Mouse (Mus musculus) right cerebral cortex, postnatal 25 days (tissue): ENCODE measurements at regions not wholly inside any gene's neighbourhood (a gene's known extent, or its start where the extent isn't known, plus 50 kb on each side); places are given as distances from the start of the nearest gene placed in this dataset.
A peak's percentile ranks its signal among the peaks of the same experiment; 100 is the strongest.
"Not testable (repeated sequence)": the region's sequence is repeated elsewhere in the genome, so short reads cannot be mapped to it uniquely, and the experiment has no call there.

Experiments
- DNase-seq: peaks from one replicate; pipeline ENCODE4 v3.0.0; 2022

DNA sequence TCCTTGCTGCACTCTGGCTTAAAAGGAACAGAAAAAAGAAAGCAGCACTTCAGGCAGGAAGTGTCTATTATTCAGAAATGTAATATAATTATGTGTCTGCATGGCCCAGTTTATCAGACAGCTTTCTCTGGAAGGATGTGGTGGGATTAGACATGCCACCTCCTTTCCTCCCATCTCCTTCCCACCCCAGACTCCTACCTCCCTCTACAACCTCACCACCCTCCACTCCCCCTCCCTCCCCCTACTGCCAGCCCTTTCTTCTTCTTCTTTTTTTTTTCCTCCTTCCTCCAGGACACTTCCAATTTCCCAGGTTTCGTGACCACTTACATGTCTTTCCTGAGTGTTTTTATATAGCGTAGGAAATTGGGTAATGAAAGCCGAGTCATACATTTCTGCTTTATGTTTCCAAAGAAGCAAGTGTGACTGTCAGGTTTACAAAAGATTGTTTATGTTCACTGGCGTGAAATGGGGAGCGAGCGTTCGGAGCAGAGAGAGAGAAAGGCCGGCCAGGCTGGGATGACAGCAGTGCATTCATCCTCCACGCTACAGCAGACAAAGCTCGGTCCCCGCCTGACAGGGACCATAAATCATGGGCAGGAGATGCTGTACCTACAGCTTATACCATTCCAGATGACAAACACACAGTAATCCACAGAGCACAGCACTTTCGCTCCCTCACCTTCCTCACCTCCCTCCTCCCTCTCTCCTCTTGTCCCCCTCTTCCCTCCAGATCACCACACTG, 354.6 kb upstream of the Zfp703 start:
- no peak for DNase-seq

DNA sequence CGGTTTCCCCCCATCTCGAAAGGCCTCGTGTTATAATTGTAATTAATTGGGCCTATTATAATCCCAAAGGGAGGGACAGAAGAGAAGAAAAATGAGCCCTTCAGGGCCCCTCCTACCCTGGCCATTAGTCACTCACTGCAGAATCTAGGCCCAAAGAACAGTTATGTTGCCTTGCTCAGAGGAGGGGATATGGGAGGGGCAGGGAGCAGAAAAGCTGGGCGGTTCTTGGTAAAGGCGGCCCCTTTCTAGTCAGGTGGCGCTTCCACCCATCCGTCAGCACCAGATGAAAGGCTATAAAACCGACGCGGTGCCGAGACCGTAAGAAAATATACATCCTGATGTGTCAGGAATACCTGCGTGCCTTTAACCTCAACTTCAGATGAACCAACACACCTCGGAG, 350.9 kb upstream of the Zfp703 start:
- DNase-seq = no peak

DNA sequence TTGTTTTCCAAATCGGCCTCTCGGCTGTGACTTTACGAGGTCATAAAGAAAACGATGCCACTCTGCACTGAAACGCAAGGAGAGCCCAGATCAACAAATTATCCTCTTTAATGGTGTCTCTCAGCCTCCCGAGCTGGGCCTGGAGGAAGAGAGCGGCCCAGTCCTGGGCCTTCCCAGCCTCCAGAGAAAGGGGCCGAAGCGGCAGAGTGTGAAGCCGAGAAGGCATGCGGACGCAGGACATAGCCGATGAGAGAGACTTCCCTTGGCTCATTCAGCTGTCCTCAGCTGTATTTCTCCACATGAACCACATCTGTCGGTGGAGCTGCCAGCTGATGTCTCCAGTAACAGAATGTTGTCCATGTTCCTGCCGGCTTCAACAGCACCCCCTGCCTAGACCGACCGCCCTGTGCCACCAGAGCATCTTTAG, 350.5 kb upstream of the Zfp703 start:
- DNase-seq = no peak

DNA sequence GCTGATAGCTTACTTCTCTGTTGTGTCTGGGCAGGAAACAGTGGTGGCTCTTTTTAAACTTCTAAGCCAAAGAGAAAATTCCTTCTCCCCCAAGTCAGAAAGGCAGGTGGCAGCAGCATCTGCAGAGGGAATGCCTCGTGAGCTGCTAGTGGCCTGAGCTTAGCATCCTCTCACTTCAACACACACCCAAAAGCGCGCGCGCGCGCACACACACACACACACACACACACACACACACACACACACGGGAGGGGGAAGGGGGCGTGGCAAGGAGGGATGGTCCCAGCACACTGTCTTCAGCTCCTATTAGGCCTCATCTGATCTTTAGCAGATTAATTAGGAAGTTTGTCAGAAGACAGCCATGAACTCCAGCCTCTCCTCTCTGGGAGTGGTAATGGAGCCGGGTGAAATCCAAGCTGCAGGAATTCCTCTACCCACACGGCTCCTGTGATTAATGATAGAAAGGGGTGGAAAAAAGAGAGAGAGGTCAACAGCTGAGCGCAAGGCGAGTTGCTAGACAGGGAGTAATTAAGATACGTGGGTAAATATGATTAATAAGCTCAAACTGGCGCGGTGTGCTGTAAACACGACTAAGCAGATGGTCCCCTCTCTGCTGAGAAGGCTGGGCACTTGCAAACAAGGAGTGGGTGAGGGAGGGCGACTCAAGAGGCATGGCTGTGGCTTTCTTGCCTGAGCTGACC, 349.8 kb upstream of the Zfp703 start:
- DNase-seq = no peak

DNA sequence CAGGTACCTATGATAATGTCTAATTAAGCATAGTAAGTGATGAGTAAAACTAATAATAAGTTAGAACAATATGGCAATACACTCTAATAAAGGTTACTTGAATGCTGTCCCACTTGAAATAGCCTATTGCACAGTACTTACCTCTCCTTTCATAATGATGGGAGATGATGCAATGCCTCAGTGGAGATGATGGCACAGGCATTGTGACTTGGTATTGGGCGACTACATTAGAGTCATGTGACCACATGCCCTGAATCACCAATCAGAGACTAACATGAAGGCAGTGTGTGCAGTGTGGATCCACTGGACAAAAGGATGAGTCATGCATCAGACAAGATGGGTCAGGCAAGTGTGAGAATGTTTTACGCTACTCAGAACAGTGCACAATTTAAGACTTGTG, 346.6 kb upstream of the Zfp703 start:
- no peak for DNase-seq

DNA sequence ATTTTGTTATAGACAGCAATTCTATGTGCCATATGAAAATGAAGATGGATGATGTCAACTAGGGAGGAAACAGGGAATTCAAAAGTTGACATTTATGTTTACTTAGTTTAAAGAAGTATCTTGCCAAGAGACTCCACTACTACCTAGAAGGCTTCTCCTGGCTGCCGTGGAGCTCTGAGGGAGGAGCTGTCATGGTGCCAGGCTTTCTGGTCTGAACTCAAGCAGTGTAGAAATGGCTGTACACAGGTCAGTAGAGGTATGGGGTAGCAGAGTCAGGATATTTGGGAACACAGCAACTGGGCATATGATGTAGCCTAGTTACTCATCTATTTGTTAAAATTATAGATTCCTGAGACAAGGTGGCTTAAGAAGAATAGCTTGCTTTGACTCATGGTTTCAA, 341.4 kb upstream of the Zfp703 start:
- DNase-seq = no peak

DNA sequence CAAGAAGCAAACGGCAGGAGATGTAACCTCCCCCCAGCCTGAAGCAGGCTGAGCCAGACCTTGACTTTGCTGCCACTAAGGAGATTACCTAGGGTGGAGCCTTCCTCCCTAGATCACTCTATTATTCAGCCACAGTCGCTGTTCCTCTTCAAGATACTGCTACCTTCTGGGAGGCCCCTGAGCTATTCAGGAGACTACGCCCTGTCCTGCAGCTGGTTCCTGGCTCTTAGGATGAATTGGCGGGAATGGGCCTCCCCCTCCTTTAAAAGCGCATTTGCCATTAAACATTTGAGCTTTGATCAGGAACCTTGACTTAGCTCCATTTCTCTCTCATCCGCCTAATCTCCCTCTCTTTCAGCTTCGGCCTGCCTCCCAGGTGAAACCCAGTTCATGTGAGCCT, 331.8 kb upstream of the Zfp703 start:
- DNase-seq = not testable (repeated sequence)

DNA sequence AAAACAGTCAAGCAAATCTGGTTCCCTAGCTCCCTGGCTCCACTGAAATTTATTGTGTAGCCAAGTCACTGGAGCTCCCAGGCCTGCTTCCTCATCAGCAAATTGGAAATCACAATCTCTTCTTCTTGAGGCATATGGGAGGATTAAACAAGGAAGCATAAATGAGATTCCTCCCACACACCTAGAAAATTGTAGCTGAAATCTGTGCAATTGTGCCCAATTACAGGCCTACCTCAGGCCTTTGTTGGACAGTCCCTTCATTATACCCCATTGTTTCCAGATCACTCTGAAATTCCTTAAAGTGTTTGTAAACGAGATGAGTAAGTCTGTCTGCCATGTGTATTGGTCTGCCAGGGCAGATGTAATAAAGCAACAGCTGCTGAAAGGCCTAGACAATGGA, 326.8 kb upstream of the Zfp703 start:
- no peak for DNase-seq

DNA sequence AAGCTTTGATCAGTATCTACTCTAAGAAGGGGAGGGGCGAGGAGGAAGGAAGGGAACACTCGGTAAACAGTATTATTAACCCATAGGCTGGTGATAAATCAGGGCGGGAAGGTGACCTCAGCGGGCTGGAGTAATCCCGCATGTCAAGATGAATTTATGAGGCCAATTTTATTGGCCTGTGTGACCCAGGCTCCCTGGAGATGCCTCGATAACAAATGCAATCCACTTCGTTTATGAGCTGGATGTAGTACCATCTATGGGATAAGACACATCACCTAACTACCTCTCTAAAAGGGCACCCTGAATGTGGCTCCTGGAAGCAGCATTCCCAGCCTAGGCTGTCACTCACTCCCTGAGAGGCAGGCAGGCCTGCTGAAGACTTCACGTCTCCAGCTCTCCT, 321.2 kb upstream of the Zfp703 start:
- DNase-seq = no peak

DNA sequence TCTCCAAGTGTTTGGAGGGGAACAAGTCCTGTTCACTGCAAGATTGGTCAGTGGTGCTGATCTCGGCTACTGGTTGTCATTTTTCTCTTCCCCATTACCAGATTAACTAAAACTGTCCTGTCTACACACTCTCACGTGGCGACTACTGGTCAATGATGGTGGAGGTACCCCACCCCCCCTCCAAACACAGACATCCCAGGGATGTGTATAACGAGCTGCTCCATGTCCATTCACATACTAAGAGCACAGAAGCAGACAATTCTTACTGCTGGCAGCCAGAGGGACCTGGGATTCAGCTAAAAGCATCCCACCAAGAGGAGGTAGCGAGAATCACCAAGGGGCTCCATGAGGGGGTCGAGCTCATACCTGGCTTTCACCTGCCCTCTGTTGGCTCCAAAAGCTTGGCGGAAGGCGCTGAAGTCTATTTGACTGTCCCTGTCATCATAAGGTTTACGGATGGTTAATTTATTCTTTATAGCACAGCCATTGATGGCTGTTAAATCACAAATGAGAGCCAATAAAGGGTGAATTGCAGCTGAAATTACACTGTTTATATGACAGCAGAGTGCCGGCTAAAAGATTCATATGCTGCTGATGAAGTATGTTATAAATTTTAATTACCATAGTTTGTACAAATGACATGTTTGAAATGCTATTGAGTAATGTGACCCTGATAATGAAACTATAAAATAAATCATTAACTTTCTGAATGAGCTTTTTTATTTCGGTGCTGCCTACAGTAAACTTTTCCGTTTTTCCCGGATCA, 320.6 kb upstream of the Zfp703 start:
- DNase-seq = no peak

DNA sequence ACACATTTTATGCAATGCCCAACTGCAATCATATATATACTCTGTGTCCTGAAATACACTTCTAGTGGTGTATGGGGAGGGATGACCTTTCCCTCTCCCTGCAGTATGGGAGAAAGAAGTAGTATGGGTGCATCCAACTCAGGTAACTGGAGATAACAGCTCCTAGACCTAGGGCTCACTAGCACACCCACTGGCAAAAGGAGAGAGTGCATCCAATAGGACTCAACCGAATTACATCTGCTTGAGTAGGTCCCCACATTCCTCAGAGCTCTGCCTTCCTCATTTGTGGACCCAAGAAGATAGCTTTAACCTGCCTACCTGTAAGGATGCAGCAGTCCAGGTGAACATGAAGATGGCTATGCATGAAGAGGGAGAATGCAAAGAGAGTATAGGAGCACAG, 317.7 kb upstream of the Zfp703 start:
- DNase-seq = no peak

DNA sequence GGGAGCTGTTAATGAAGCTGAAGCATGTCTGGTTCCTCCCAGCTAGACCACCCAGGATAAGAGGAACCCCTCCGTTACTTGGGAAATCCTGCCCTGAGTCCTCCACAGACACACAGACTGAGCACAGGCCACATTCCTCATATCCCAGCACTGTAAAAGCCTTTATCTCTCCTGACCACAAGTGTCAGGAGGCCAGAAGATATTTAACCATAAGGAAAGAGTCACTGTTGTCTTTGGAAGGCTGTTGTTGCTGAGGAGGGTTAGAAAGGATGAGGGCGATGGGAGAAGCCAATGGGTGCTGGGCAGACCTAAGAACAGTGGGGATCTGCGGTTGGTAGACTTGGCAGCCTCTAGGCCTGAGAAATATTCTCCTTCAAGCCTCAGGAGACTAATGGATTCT, 307.6 kb upstream of the Zfp703 start:
- DNase-seq = no peak

DNA sequence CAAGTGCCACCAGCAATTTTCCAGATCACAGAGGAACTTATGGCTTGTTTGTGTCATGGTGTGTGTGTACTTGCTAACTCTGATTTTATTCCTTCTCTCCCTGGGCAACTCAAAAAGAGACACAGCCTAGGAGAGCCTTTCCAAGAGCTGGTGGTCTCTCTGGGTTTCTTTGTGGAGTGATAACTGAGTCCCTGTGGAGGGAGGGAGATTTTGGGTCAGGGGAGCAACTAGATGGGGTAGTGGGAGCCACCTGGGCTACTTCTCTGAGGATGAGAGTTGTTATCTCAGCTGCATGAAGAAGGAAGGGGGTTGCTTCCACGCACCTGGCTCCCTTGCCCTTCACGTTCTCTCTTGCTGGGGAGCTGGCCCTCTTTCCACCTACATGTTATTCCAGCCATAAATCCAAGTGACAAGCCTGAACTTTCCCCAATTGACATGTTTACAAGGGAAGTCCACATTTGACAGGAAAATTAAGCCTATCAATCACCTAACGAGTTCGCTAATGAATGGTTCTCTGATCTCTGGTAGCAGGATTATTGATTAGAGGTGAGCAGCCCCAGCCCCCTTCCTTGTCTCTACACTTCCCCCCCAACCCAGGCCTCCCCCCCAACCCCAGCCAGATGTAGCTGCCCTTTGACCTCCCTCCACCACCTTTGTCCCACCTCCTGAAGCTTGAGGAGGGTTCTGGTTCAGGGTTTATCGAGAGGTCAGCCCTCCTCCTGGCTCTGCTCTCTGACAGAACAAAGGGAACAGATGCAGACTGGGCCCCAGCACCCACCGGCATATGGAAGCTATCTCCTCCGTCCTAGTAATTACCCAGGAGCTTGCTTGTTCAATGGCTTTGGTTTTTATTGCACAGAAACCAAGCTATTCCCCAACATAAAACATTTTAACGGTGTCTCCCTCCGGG, 304.4 kb upstream of the Zfp703 start:
- no peak for DNase-seq

DNA sequence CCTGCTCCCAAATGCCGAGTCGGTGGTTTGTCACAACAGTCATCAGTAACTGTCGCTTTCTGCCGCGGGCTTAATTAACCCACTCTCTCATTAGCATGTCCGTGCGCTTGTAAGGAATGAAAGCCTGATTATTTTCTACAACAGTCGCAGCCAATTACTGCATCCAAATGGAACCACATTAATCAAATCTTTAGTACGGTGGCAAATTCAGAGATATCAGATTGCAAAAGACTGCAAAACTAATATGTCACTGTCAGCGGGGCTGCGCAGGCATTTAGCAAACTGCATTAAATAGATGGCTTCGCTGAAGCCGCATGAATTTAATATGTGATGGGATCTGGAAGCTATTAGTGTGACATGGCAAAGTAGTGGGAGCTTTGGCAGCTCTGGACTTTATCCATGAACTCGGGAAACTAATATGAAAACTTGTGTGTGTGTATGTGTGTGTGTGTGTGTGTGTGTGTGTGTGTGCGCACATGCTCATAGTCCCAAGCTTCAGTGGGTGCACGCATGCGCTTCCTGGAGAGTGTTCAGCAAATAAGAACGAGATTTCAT, 299.5 kb upstream of the Zfp703 start:
- no peak for DNase-seq

DNA sequence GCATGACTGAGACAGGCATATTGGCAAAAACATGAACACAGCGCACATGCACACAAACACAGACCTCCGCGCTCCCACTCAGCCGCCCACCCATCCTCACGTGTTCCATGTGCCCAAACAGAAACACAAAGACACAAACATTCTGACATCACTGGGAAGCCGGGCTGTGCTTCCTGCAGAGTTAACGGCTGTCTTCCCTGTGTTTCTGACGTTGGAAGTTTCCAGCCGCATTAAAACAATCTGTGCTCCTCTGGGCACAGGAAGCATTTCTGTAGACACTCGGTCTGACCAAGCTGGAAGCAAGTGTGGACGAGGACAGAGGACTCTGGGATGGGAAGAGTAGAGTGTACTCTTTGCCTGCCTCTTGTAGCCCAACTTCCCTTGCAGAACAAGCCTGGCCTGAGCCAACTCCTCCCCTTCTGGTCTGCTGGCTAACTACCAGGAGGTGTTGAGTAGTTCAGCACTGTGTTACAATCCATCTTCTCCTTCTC, 296.2 kb upstream of the Zfp703 start:
- peak; percentile 42 for DNase-seq

DNA sequence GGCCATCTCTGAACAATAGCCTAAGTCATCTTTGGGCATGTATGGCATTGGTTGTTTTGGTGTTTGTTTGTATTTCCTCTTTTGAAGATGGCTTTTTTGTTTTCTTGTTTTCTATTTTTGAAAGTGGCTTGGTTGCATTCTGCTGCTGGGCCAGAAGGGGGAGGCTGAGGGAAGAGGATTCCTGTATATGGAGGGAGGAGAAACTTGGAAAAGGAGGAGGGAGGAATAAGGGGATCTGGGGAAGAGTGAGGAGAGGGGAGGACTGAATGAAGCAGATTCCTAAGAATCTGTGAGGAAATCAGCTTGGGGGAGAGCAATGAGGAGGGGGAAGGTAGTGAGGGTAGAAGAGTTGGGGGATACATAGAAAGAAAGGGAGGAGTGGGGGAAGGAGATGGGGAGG, 290.0 kb upstream of the Zfp703 start:
- DNase-seq = peak; percentile 22

DNA sequence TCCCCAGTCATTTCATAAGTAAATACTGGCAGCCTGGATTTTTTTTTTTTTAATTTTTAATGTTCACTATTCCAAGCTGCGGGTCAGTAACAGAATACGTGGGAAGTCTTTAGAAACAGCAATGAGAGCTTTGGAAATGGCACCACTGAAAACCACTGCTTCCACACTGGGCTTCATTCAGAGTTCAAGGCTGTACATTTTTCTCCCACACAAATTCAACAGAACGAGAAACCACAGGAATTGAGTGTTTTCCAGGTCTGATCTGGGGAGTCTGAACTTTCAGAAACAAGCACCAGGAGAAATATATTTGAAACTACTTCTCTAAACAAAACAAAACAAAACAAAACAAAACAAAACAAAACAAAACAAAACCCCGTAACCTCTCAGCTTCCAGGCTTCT, 289.1 kb upstream of the Zfp703 start:
- no peak for DNase-seq

DNA sequence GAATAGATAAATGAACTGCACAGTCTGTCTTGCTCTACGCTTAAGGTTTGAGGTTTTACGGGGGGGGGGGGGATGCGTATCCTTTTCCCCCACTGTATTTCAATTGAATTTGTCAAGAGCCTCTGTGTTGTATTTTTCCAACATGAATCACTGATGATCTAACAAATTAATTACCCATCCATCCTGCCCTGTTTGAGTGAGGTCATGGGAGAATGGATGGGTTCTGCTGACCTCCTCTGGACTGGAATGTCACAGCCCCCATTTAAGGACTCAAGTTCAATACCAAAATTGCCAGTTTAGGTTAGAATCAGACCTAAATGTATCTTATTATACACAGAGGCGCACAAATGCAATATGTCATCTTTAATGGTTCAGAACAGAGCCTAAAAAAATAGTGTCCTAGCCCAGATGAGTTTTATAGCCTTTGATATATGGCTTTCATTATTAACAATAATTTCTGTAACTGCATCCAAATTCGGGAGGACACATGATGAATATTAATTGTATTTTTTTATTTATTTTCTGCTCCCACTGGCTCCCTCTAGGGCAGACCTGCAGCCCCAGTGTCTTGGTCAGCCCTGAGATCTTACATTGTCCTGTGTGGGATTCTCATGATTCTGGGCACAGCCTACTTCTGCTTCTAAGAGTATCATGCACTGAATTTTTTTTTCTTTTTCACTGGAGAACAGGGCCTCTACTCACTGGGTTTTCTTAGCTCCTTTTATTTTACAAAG, 288.2 kb upstream of the Zfp703 start:
- DNase-seq = no peak

DNA sequence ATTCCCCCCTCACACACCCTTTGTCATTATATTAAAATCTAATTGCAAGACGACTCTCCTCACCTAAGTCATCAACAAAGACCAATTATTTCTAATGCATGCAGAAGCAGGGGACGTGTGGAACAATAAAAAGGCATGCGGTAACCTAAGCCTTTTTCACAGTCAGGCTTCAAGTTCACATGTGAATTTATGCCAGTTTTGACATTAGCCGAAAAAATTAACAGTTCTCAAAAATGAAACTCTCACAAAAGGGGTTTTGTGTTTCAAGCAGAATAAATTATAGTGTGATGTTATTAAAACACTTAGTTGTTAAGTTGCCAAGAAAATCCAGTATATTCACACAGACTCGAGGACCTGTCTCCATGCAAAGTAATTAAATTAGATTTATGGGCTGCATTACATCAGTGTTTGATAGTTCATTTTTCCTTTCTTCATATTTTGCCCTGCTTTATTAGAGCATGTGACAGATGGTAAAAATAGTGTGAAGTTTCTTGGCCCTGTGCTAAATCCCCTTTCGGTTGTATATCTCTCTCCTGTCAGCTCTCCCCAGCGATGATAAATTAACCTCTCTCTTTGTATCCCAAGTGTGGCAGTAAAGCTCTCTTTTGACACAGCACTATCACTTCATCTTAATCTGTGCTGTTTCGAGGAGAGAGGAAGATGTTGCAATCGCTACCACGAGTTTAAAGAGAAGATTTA, 287.5 kb upstream of the Zfp703 start:
- no peak for DNase-seq

DNA sequence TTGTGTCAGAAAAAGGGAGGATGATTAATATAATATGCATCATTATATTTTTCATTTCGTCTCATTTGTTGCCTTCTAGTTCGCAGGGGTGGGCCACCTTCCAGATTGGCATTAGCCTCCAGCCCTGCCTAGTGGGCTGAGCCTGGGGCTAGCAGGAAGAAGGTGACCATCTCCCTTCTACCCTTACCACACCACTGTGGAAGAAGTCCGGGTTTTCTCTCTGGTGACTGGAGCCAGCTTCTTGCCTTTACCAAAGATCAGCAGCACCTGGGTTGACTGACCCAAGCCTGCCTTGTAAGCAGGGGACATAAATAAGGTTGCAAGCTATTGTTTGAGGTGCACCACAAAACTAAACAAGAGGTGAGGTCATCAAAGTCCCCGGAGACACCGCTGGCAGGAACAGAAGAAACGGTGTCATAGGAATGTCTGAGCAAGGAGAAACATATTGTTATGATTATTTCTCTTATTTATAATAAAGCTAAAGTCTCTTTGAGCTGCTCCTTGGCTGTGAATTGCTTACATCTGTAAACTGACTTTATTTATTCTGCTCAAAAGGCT, 286.9 kb upstream of the Zfp703 start:
- no peak for DNase-seq
